Mouse (Mus musculus) liver, postnatal 0 days (tissue): Measurements from ENCODE around the gene Thap12. TPM values are rescaled to one million over a fixed set of nuclear protein-coding genes. Genes with fewer than 3 reads are reported as not detected.

ENCODE experiments used
- ATAC-seq: fragments of 200-750 bp; cut with Nextera tagmentation; 2 replicates; pipeline ENCODE4 v1.8.0; 2017; ENCODE audit warnings: mild to moderate bottlenecking, moderate library complexity
- DNase-seq: peaks from one replicate; pipeline ENCODE4 v3.0.0-alpha.2; 2016
- H3K27ac ChIP-seq: fragments of 300-500 bp; sonication (generic); 2 replicates; pipeline ENCODE4 v1.5.1; 2014; ENCODE audit warnings: antibody characterized with exemption, moderate library complexity, mild to moderate bottlenecking, low read depth
- H3K27me3 ChIP-seq: fragments of 300-500 bp; sonication (generic); 2 replicates; pipeline ENCODE4 v1.6.1; 2014; ENCODE audit warnings: low read length, control low read depth, mixed read lengths; ENCODE audit not compliant: insufficient read depth
- H3K36me3 ChIP-seq: fragments of 300-500 bp; sonication (generic); replicated peaks from 2 replicates; pipeline ENCODE4 v1.6.1; 2014; ENCODE audit warnings: mild to moderate bottlenecking, control low read depth, low read length, moderate library complexity, mixed read lengths; ENCODE audit not compliant: insufficient read depth
- H3K4me1 ChIP-seq: fragments of 300-500 bp; sonication (generic); 2 replicates; pipeline ENCODE4 v1.6.1; 2014; ENCODE audit warnings: antibody characterized with exemption, mild to moderate bottlenecking, control low read depth; ENCODE audit not compliant: insufficient read depth
- H3K4me2 ChIP-seq: fragments of 300-500 bp; sonication (generic); 2 replicates; pipeline ENCODE4 v1.6.1; 2014; ENCODE audit warnings: low read depth, mild to moderate bottlenecking, low read length, moderate library complexity, mixed read lengths
- H3K4me3 ChIP-seq: fragments of 300-500 bp; sonication (generic); 2 replicates; pipeline ENCODE4 v1.5.1; 2014; ENCODE audit warnings: low read depth, low read length
- H3K9ac ChIP-seq: fragments of 300-500 bp; sonication (generic); replicated peaks from 2 replicates; pipeline ENCODE4 v1.6.1; 2014; ENCODE audit warnings: mild to moderate bottlenecking, moderate library complexity
- H3K9me3 ChIP-seq: fragments of 300-500 bp; sonication (generic); 2 replicates; pipeline ENCODE4 v1.6.1; 2016; ENCODE audit warnings: mild to moderate bottlenecking, control low read depth, low read length, mixed read lengths
- CTCF ChIP-seq: sonication (generic); IDR thresholded peaks from 2 replicates; pipeline ENCODE4 v1.5.1; 2016; ENCODE audit warnings: antibody characterized with exemption, low read depth
- EP300 ChIP-seq: IDR thresholded peaks from 2 replicates; pipeline ENCODE4 v1.6.1; 2016; ENCODE audit warnings: antibody characterized with exemption, low read depth, mild to moderate bottlenecking
- WGBS: fragments of 180-500 bp; shearing (Covaris S2); extraction: QIAGEN DNeasy Blood & Tissue Kit; methylation state at CpG from one replicate; pipeline ENCODE4 v1.1.7; 2014; ENCODE audit not compliant: insufficient replicate concordance; 5-methylcytosine and 5-hydroxymethylcytosine counted together
- polyA plus RNA-seq: library from polyadenylated mRNA; unstranded; fragments of >200 nt; fragmentation: Nextera tagmentation; extraction: Ambion mirVana; gene quantifications from 2 replicates; pipeline ENCODE4 v1.2.1, GENCODE M21; 2015

Gene Thap12
- polyA plus RNA-seq, 1 experiment from 2014 or later = 15.7 TPM

GRCm38 (mm10) chr7:98678441-98678840, 24.5 kb upstream of the Thap12 start:
- Histone ChIP-seq H3K9me3 (no peaks in the 10 kb centered on the region), H3K27me3 (no peaks in the 10 kb centered on the region), H3K4me3 (no peak overlapping the region), H3K4me1 (no peaks in the 10 kb centered on the region), H3K4me2 (peak overlapping the region; percentile 15; the same call in 1 of the 2 replicates), H3K36me3 (no peaks in the 10 kb centered on the region), H3K27ac (no peak overlapping the region), H3K9ac (no peak overlapping the region)
- 58% methylated on average over 7 of the region's 7 CpGs for WGBS
- ATAC-seq (no peak), DNase-seq (no peak)
- TF ChIP-seq CTCF (no peak), EP300 (no peak)

GRCm38 (mm10) chr7:98680691-98681090, 22.2 kb upstream of the Thap12 start:
- Histone ChIP-seq H3K9ac (no peak overlapping the region), H3K9me3 (no peaks in the 10 kb centered on the region), H3K27me3 (no peaks in the 10 kb centered on the region), H3K4me3 (no peak overlapping the region), H3K4me2 (no peak overlapping the region), H3K27ac (no peak overlapping the region), H3K36me3 (no peaks in the 10 kb centered on the region), H3K4me1 (no peaks in the 10 kb centered on the region)
- no peak for DNase-seq
- TF ChIP-seq CTCF (no peak), EP300 (no peak)
- no peak for ATAC-seq
- WGBS = 65% methylated on average over 2 of the region's 2 CpGs

GRCm38 (mm10) chr7:98682821-98683220, 20.1 kb upstream of the Thap12 start:
- H3K9me3 ChIP-seq = no peaks in the 10 kb centered on the region
- WGBS = 88% methylated on average over 10 of the region's 10 CpGs
- no peaks in the 10 kb centered on the region for H3K4me1 ChIP-seq
- H3K9ac ChIP-seq = no peak overlapping the region
- H3K27me3 ChIP-seq = no peaks in the 10 kb centered on the region
- H3K27ac ChIP-seq = no peak overlapping the region
- peak; percentile 31 for TF ChIP-seq CTCF
- TF ChIP-seq EP300 = no peak
- H3K4me3 ChIP-seq = no peak overlapping the region
- no peaks in the 10 kb centered on the region for H3K36me3 ChIP-seq
- no peak for ATAC-seq
- no peak overlapping the region for H3K4me2 ChIP-seq
- DNase-seq = no peak

- DNase-seq = no peak
These were observed 17.0 kb upstream of the Thap12 start for GRCm38 (mm10) chr7:98685895-98686294.

GRCm38 (mm10) chr7:98690126-98690525, 12.8 kb upstream of the Thap12 start:
- WGBS = 80% methylated on average over 1 of the region's 1 CpGs
- no peak for ATAC-seq
- H3K4me2 ChIP-seq = no peak overlapping the region

More at GRCm38 (mm10) chr7:98685895-98686294, 17.0 kb upstream of the Thap12 start:
- Histone ChIP-seq H3K4me2 (no peak overlapping the region), H3K4me3 (no peak overlapping the region), H3K36me3 (no peaks in the 10 kb centered on the region), H3K9me3 (no peaks in the 10 kb centered on the region), H3K27me3 (no peaks in the 10 kb centered on the region), H3K27ac (no peak overlapping the region), H3K4me1 (0 out of 2 replicates have a peak, but pooled peaks cover 1% of the 10 kb centered on the region), H3K9ac (no peak overlapping the region)
- TF ChIP-seq EP300 (no peak), CTCF (peak; percentile 28)
- ATAC-seq = no peak
- WGBS = 60% methylated on average over 13 of the region's 13 CpGs

GRCm38 (mm10) chr7:98690831-98691230, 12.1 kb upstream of the Thap12 start:
- H3K4me1 ChIP-seq = 0 out of 2 replicates have a peak, but pooled peaks cover 4% of the 10 kb centered on the region
- no peaks in the 10 kb centered on the region for H3K9me3 ChIP-seq
- no peaks in the 10 kb centered on the region for H3K36me3 ChIP-seq
- no peak overlapping the region for H3K4me3 ChIP-seq
- 0 out of 2 replicates have a peak, but pooled peaks have one; percentile 25 for ATAC-seq
- DNase-seq = peak; percentile 26
- TF ChIP-seq CTCF = 0 out of 2 replicates have a peak, but pooled peaks have one; percentile 13
- no peak for TF ChIP-seq EP300
- H3K27me3 ChIP-seq = no peaks in the 10 kb centered on the region
- no peak overlapping the region for H3K4me2 ChIP-seq
- H3K27ac ChIP-seq = no peak overlapping the region
- no peak overlapping the region for H3K9ac ChIP-seq
- 11% methylated on average over 3 of the region's 3 CpGs for WGBS

More at GRCm38 (mm10) chr7:98690126-98690525, 12.8 kb upstream of the Thap12 start:
- Histone ChIP-seq H3K9me3 (no peaks in the 10 kb centered on the region), H3K36me3 (no peaks in the 10 kb centered on the region), H3K9ac (no peak overlapping the region), H3K4me3 (no peak overlapping the region), H3K4me1 (0 out of 2 replicates have a peak, but pooled peaks cover 4% of the 10 kb centered on the region), H3K27me3 (no peaks in the 10 kb centered on the region), H3K27ac (no peak overlapping the region)
- TF ChIP-seq EP300 = no peak
- no peak for TF ChIP-seq CTCF
- no peak for DNase-seq
